Mouse (Mus musculus): Measurements from ENCODE around the gene Lrrc8e. TPM values are rescaled to one million over a fixed set of nuclear protein-coding genes. Genes with fewer than 3 reads are reported as not detected.
A peak's percentile ranks its signal among the peaks of the same experiment; 100 is the strongest.

The Lrrc8e gene
- polyA plus RNA-seq, 1 experiment: 1.4 TPM

GRCm38 (mm10) chr8:4216296-4216695 is 10.3 kb upstream of the Lrrc8e start:
- TF ChIP-seq POLR2A (IDR thresholded peaks at IDR 0.05; ENCODE audit: insufficient read depth, low read length) (no peak), EP300 (IDR thresholded peaks at IDR 0.05; ENCODE audit: insufficient read depth, low read depth, low read length) (no peak), CTCF (IDR thresholded peaks at IDR 0.05; ENCODE audit: low read depth, low read length) (no peak)
- H3K9ac ChIP-seq (ENCODE audit: low read depth, poor library complexity, severe bottlenecking): peak overlapping the region; percentile 65
- H3K36me3 ChIP-seq (ENCODE audit: control insufficient read depth, insufficient read depth, low read length, poor library complexity, severe bottlenecking): no peaks in the 10 kb centered on the region
- no peaks in the 10 kb centered on the region; the same call in 1 of the 2 replicates for H3K27me3 ChIP-seq (ENCODE audit: control insufficient read depth, insufficient read depth, low read length, poor library complexity, severe bottlenecking)
- no peak overlapping the region for H3K27ac ChIP-seq (ENCODE audit: insufficient read depth, low read length)
- H3K9me3 ChIP-seq (replicated peaks; ENCODE audit: control insufficient read depth, insufficient read depth, low read length, poor library complexity, severe bottlenecking): no peaks in the 10 kb centered on the region
- H3K4me3 ChIP-seq (ENCODE audit: low read depth, low read length): peak overlapping the region; percentile 66
- H3K4me1 ChIP-seq (ENCODE audit: control insufficient read depth, insufficient read depth, low read length): peaks cover 4% of the 10 kb centered on the region

GRCm38 (mm10) chr8:4216791-4217621 is 9.6 kb upstream of the Lrrc8e start, which contains the start of gene Prr36:
Gene Prr36, minus strand, starts transcription at chr8:4217459.
- Histone ChIP-seq H3K9me3 (replicated peaks; ENCODE audit: control insufficient read depth, insufficient read depth, low read length, poor library complexity, severe bottlenecking) (no peaks in the 10 kb centered on the region), H3K9ac (ENCODE audit: low read depth, poor library complexity, severe bottlenecking) (peak within 1 kb of the TSS; percentile 65), H3K36me3 (ENCODE audit: control insufficient read depth, insufficient read depth, low read length, poor library complexity, severe bottlenecking) (no peaks in the 10 kb centered on the region), H3K4me3 (ENCODE audit: low read depth, low read length) (peak within 1 kb of the TSS; percentile 66), H3K27me3 (ENCODE audit: control insufficient read depth, insufficient read depth, low read length, poor library complexity, severe bottlenecking) (no peaks in the 10 kb centered on the region; the same call in 1 of the 2 replicates), H3K27ac (ENCODE audit: insufficient read depth, low read length) (no peak within 1 kb of the TSS), H3K4me1 (ENCODE audit: control insufficient read depth, insufficient read depth, low read length) (peaks cover 4% of the 10 kb centered on the region)
- TF ChIP-seq EP300 (IDR thresholded peaks at IDR 0.05; ENCODE audit: insufficient read depth, low read depth, low read length): no peak
- TF ChIP-seq POLR2A (IDR thresholded peaks at IDR 0.05; ENCODE audit: insufficient read depth, low read length): no peak
- TF ChIP-seq CTCF (IDR thresholded peaks at IDR 0.05; ENCODE audit: low read depth, low read length): no peak

GRCm38 (mm10) chr8:4219617-4220016 is 7.0 kb upstream of the Lrrc8e start:
- H3K27ac ChIP-seq (ENCODE audit: insufficient read depth, low read length): no peak overlapping the region
- no peak for TF ChIP-seq EP300 (IDR thresholded peaks at IDR 0.05; ENCODE audit: insufficient read depth, low read depth, low read length)
- TF ChIP-seq CTCF (IDR thresholded peaks at IDR 0.05; ENCODE audit: low read depth, low read length): no peak
- TF ChIP-seq POLR2A (IDR thresholded peaks at IDR 0.05; ENCODE audit: insufficient read depth, low read length): no peak
- no peak overlapping the region for H3K4me3 ChIP-seq (ENCODE audit: low read depth, low read length)
- peaks cover 3% of the 10 kb centered on the region for H3K4me1 ChIP-seq (ENCODE audit: control insufficient read depth, insufficient read depth, low read length)
- no peaks in the 10 kb centered on the region for H3K36me3 ChIP-seq (ENCODE audit: control insufficient read depth, insufficient read depth, low read length, poor library complexity, severe bottlenecking)
- H3K9me3 ChIP-seq (replicated peaks; ENCODE audit: control insufficient read depth, insufficient read depth, low read length, poor library complexity, severe bottlenecking): no peaks in the 10 kb centered on the region
- no peak overlapping the region for H3K9ac ChIP-seq (ENCODE audit: low read depth, poor library complexity, severe bottlenecking)
- H3K27me3 ChIP-seq (ENCODE audit: control insufficient read depth, insufficient read depth, low read length, poor library complexity, severe bottlenecking): peaks cover 3% of the 10 kb centered on the region

GRCm38 (mm10) chr8:4222059-4222458 is 4.6 kb upstream of the Lrrc8e start:
- Histone ChIP-seq H3K9ac (ENCODE audit: low read depth, poor library complexity, severe bottlenecking) (no peak overlapping the region), H3K4me1 (ENCODE audit: control insufficient read depth, insufficient read depth, low read length) (no peaks in the 10 kb centered on the region), H3K4me3 (ENCODE audit: low read depth, low read length) (no peak overlapping the region), H3K27me3 (ENCODE audit: control insufficient read depth, insufficient read depth, low read length, poor library complexity, severe bottlenecking) (peaks cover 3% of the 10 kb centered on the region), H3K9me3 (replicated peaks; ENCODE audit: control insufficient read depth, insufficient read depth, low read length, poor library complexity, severe bottlenecking) (no peaks in the 10 kb centered on the region), H3K36me3 (ENCODE audit: control insufficient read depth, insufficient read depth, low read length, poor library complexity, severe bottlenecking) (no peaks in the 10 kb centered on the region), H3K27ac (ENCODE audit: insufficient read depth, low read length) (no peak overlapping the region)
- TF ChIP-seq CTCF (IDR thresholded peaks at IDR 0.05; ENCODE audit: low read depth, low read length) (no peak), EP300 (IDR thresholded peaks at IDR 0.05; ENCODE audit: insufficient read depth, low read depth, low read length) (no peak), POLR2A (IDR thresholded peaks at IDR 0.05; ENCODE audit: insufficient read depth, low read length) (no peak)

DNA sequence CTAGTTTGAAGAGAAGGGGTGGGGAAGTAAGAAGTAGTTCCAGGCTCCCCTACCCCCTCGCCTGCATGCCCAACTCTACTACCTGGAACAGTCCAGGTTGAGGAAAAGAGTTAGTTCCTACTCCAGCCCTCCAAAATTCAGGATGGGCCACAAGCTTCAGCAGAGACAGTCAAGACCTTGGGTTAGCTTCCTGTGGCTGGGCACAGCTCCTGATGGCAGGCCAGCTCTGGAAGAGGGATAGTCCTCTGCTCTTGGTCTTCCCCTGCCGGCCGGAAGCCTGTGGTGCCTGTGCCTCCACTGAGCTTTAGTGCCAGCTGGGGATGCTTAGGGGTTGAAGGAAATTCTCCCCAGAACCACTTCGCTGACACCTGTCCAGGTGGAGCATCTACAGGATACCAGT is 304 bp upstream of the Lrrc8e start:
- H3K9ac ChIP-seq (ENCODE audit: low read depth, poor library complexity, severe bottlenecking): no peak overlapping the region
- no peaks in the 10 kb centered on the region for H3K4me1 ChIP-seq (ENCODE audit: control insufficient read depth, insufficient read depth, low read length)
- peak overlapping the region; percentile 46; the same call in 1 of the 2 replicates for H3K4me3 ChIP-seq (ENCODE audit: low read depth, low read length)
- H3K36me3 ChIP-seq (ENCODE audit: control insufficient read depth, insufficient read depth, low read length, poor library complexity, severe bottlenecking): no peaks in the 10 kb centered on the region
- no peak overlapping the region for H3K27ac ChIP-seq (ENCODE audit: insufficient read depth, low read length)
- no peaks in the 10 kb centered on the region for H3K9me3 ChIP-seq (replicated peaks; ENCODE audit: control insufficient read depth, insufficient read depth, low read length, poor library complexity, severe bottlenecking)
- H3K27me3 ChIP-seq (ENCODE audit: control insufficient read depth, insufficient read depth, low read length, poor library complexity, severe bottlenecking): peaks cover 3% of the 10 kb centered on the region
- no peak for TF ChIP-seq CTCF (IDR thresholded peaks at IDR 0.05; ENCODE audit: low read depth, low read length)
- TF ChIP-seq POLR2A (IDR thresholded peaks at IDR 0.05; ENCODE audit: insufficient read depth, low read length): no peak
- no peak for TF ChIP-seq EP300 (IDR thresholded peaks at IDR 0.05; ENCODE audit: insufficient read depth, low read depth, low read length)

- no peak overlapping the region for H3K4me3 ChIP-seq (ENCODE audit: low read depth, low read length)
- no peaks in the 10 kb centered on the region for H3K36me3 ChIP-seq (ENCODE audit: control insufficient read depth, insufficient read depth, low read length, poor library complexity, severe bottlenecking)
- no peak overlapping the region for H3K27ac ChIP-seq (ENCODE audit: insufficient read depth, low read length)
- no peaks in the 10 kb centered on the region for H3K4me1 ChIP-seq (ENCODE audit: control insufficient read depth, insufficient read depth, low read length)
- TF ChIP-seq POLR2A (IDR thresholded peaks at IDR 0.05; ENCODE audit: insufficient read depth, low read length) (no peak), EP300 (IDR thresholded peaks at IDR 0.05; ENCODE audit: insufficient read depth, low read depth, low read length) (no peak), CTCF (IDR thresholded peaks at IDR 0.05; ENCODE audit: low read depth, low read length) (no peak)
- no peak overlapping the region for H3K9ac ChIP-seq (ENCODE audit: low read depth, poor library complexity, severe bottlenecking)
- no peaks in the 10 kb centered on the region for H3K9me3 ChIP-seq (replicated peaks; ENCODE audit: control insufficient read depth, insufficient read depth, low read length, poor library complexity, severe bottlenecking)
- H3K27me3 ChIP-seq (ENCODE audit: control insufficient read depth, insufficient read depth, low read length, poor library complexity, severe bottlenecking): peaks cover 3% of the 10 kb centered on the region
Measured at GRCm38 (mm10) chr8:4227919-4228318, 1.3 kb downstream of the Lrrc8e start.
